In genomic region chr6:119922136-119922535, GRCm38 (mm10) we compare ENCODE assay signal across 17 mouse cellular contexts.
"Had no signal": no experiment of that assay in that cellular context is flagged by ENCODE, and none has a peak within 500 bp of the region (broad histone marks: within the 10 kb centered on the region; RNA-seq: fewer than 3 reads in every experiment).

No protein-coding gene starts in this region.

- H3K27ac ChIP-seq: neural tube, embryonic 12.5 days; neural tube, embryonic 13.5 days; neural tube, embryonic 15.5 days; stomach, embryonic 15.5 days; stomach, postnatal 0 days had no signal

- H3K4me1 ChIP-seq: neural tube, embryonic 12.5 days; neural tube, embryonic 13.5 days; neural tube, embryonic 15.5 days; stomach, embryonic 15.5 days had no signal

- H3K4me3 ChIP-seq: neural tube, embryonic 12.5 days; neural tube, embryonic 13.5 days; neural tube, embryonic 15.5 days; stomach, embryonic 15.5 days had no signal

- DNase-seq: retina, postnatal 1 day; right cerebral cortex, adult 18-20 months; right cerebral cortex, postnatal 14 days; right cerebral cortex, postnatal 25 days; right cerebral cortex, postnatal 4 days; spleen, adult 18-20 months; thymus, adult 18-20 months; thymus, adult 2 months; thymus, postnatal 14 days; thymus, postnatal 25 days; thymus, postnatal 36 days; thymus, postnatal 4 days had no signal

- H3K9me3 ChIP-seq: neural tube, embryonic 12.5 days; neural tube, embryonic 13.5 days; neural tube, embryonic 15.5 days; stomach, embryonic 15.5 days had no signal

- H3K27me3 ChIP-seq: neural tube, embryonic 12.5 days; neural tube, embryonic 13.5 days; neural tube, embryonic 15.5 days; stomach, embryonic 15.5 days had no signal

- H3K9ac ChIP-seq: neural tube, embryonic 12.5 days; neural tube, embryonic 13.5 days; neural tube, embryonic 15.5 days; stomach, embryonic 15.5 days had no signal

- H3K4me2 ChIP-seq: neural tube, embryonic 12.5 days; neural tube, embryonic 13.5 days; neural tube, embryonic 15.5 days; stomach, embryonic 15.5 days had no signal
